Mouse (Mus musculus) layer of hippocampus, postnatal 25 days (tissue): ENCODE measurements around the gene Spata18. TPM values are rescaled to one million over a fixed set of nuclear protein-coding genes. Genes with fewer than 3 reads are reported as not detected.

Experiments
- DNase-seq, 2 experiments: peaks; one replicate each; pipeline ENCODE4 v3.0.0; 2022; ENCODE audit warnings: mixed read lengths in 2 of 2, low spot score in 1 of 2; ENCODE audit errors: extremely low spot score in 1 of 2
- total RNA-seq, 2 experiments: library from RNA; stranded (reverse); gene quantifications; 2 replicates each; pipeline ENCODE4 v1.2.3; 2021

Gene Spata18
- total RNA-seq, 2 experiments from 2014 or later = 0.76 to 0.89 TPM

GRCm38 (mm10) chr5:73651855-73652201, 649 bp downstream of the Spata18 start:
- no peak for DNase-seq

GRCm38 (mm10) chr5:73666695-73667094, 15.5 kb downstream of the Spata18 start:
- no peak for DNase-seq

GRCm38 (mm10) chr5:73667877-73668276, 16.7 kb downstream of the Spata18 start:
- DNase-seq = no peak

- no peak for DNase-seq
Measured at GRCm38 (mm10) chr5:73669386-73669785, 18.2 kb downstream of the Spata18 start.

- DNase-seq = no peak
Measured at GRCm38 (mm10) chr5:73675604-73676003, 24.4 kb downstream of the Spata18 start.

GRCm38 (mm10) chr5:73676626-73677025, 25.4 kb downstream of the Spata18 start:
- peak in 1 of 2 experiments; percentile 11 for DNase-seq

- DNase-seq = no peak
Measured at GRCm38 (mm10) chr5:73683221-73683620, 32.0 kb downstream of the Spata18 start.

GRCm38 (mm10) chr5:73683706-73684409, 32.7 kb downstream of the Spata18 start:
- DNase-seq = no peak

- no peak for DNase-seq
Measured at GRCm38 (mm10) chr5:73686149-73686548, 35.0 kb downstream of the Spata18 start.

- DNase-seq = no peak
Measured at GRCm38 (mm10) chr5:73688576-73688975, 37.4 kb downstream of the Spata18 start.

- DNase-seq = no peak
Measured at GRCm38 (mm10) chr5:73690146-73690545, 39.0 kb downstream of the Spata18 start.

GRCm38 (mm10) chr5:73691723-73692520, 40.7 kb downstream of the Spata18 start:
- DNase-seq = no peak

GRCm38 (mm10) chr5:73693778-73694177, 42.6 kb downstream of the Spata18 start:
- no peak for DNase-seq

- no peak for DNase-seq
Measured at GRCm38 (mm10) chr5:73694254-73695015, 43.3 kb downstream of the Spata18 start.

GRCm38 (mm10) chr5:73697700-73698099, 46.5 kb downstream of the Spata18 start:
- no peak for DNase-seq

GRCm38 (mm10) chr5:73701063-73701890, 50.1 kb downstream of the Spata18 start:
- DNase-seq = no peak

- DNase-seq = no peak
Measured at GRCm38 (mm10) chr5:73701946-73702710, 50.9 kb downstream of the Spata18 start.

GRCm38 (mm10) chr5:73703096-73703495, 51.9 kb downstream of the Spata18 start:
- no peak for DNase-seq

GRCm38 (mm10) chr5:73704263-73704662, 53.1 kb downstream of the Spata18 start:
- DNase-seq = no peak
